Mouse (Mus musculus) kidney, postnatal 25 days (tissue): ENCODE measurements at regions not wholly inside any gene's neighbourhood (a gene's known extent, or its start where the extent isn't known, plus 50 kb on each side); places are given as distances from the start of the nearest gene placed in this dataset.

Source experiments
- DNase-seq, 2 experiments: peaks; one replicate each; pipeline ENCODE4 v3.0.0; 2021; ENCODE audit warnings: mixed read lengths in 2 of 2

- no peak for DNase-seq
Observed at GRCm38 (mm10) chr8:80253541-80253940, 195.7 kb upstream of the Hhip start.

- DNase-seq = no peak
Observed at GRCm38 (mm10) chr8:80251595-80251994, 193.8 kb upstream of the Hhip start.

GRCm38 (mm10) chr8:80250305-80251161, 192.7 kb upstream of the Hhip start:
- DNase-seq = no peak

DNA sequence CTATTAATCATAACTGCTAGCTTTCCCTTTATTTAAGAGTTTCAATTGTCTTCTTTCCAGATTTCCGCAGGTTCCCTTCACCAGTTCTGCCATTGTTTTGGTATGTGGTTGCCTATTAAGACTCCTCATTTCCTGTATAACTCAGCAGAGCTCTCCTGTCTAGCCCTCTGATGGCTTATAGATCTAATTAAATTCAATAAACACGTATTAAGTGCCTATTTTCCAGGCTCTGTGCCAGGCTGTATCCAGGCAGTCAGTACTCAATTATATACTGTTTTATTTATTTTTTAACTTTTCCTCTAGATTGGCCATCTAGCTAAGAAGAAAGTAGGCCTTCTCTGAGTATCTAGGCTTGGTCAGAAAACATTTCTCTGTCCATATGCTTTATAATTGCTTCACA, 192.0 kb upstream of the Hhip start:
- no peak for DNase-seq

- DNase-seq = no peak
Observed at GRCm38 (mm10) chr8:80239879-80240278, 182.1 kb upstream of the Hhip start.

DNA sequence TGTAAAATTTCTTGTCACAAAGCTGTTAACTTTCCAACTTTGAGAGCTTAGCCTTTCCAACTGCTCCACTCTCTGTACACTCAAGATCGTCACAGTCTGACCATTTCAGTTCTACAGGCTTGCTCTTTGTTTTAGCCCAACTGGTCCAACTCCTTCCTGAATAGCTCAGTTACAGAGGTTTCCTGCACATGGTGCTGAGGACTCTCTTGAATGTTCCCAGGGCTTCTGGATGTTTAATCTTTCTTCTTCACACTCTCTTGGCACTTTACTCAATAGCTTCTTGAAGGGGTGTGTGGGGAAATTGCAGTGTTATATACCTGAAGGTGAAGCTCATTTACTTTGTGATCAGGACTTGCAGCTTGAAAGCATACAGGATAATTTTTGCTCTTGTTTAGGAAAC, 152.6 kb upstream of the Hhip start:
- no peak for DNase-seq

DNA sequence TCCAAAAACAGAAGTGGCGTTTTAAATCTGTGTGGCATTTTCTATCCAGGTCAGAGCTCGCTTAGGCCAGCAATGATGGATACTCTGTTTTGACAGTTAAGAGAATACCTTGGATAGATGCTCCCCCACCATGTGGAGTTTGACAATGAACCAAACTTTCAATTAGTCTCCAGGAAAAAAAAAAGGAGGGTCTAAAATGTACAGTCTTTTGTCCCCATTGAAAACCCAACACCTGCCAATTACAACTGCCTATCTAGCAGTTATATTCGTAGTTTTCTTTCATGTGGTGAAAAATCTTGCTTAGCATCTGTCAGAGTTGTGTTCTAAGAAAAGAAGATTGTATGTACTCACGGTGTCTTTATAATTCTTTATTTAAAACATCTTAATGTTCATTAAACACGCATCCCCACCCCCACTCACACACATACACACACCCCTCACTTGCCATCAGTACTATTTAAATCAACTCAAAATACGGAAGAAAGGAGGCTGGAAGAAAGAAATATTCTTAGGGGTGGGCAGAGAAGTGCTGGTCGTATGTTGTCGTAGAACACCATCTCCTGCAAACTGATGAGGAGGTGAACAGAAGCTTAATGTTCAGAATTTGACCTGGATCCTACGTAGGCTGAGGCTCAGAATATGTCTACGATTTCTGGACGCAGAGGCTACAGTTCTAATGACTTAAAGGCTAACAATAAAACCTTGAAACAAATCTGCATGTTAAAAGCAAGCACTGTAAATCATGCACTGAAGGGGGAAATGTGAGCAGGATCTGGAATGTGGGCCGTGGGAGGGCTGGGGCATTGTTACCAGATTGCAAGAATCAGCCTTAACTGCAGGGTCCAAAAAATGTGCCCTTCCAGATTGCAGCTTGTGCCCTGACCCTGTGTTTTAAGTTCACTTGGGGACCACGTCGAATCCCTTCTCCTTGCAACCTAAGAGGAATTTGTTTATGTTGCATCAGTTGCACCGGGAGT, 147.2 kb upstream of the Hhip start:
- no peak for DNase-seq

DNA sequence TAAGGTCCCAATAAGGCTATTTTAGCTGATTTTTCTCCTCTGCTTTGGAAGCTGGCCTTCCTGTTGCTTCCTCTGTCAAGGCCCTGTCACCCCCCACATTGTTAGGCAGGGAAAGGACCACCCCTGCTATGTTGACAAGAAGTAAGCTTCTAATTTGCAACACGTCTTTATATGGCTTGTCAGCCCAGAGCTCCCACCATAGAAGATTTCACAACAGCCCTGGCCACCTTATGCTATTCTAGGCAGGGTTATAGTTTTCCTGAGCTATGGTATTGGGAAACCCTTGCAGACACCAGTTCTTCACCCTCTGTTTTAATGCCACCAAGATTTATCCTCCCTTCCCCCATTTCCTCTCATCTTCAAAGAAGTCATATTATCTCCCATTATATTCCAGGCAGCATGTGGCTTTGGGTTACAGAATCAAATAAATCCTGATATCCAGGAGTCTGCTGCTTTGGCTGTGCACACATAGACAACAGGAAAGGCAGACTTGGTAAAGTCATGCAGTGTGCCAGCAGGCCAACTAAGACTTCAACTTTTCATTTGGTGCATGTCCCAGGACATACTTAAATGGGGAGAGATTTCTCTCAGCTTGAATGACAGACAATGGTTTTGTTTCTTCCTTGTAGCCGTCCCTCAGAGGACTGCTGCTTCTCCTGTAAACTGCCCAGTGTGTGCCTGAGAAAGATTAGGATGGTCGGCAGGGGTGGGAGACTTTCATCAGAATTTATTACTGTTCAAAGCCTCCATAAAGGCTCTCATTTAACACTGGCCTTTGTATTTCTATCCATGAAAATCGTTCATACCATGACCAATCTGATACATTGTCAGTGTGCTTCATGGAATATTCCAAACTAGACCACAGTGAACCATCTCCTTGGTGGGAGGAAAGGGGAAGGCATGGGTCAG, 146.2 kb upstream of the Hhip start:
- no peak for DNase-seq

DNA sequence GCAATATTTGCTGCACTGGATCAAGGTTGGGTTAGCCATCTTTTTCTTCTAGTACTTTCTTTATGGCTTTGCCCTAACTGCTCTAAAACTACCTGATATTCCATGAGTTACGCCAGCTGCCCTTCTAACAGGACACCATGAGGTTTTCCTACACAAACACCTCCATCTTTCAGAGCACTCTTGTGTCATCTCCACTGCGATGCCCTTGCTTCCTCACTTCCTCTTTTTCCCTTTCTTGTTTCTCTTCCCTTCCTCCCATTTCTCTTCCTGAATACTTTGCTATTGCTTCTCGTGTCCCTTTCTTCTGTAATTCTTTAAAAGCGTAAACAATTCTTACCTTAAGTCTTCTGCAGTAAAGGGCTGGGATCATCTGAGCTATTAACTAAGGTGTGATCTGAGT, 139.9 kb upstream of the Hhip start:
- no peak for DNase-seq

GRCm38 (mm10) chr8:80190510-80190908, 132.7 kb upstream of the Hhip start:
- DNase-seq = no peak

GRCm38 (mm10) chr8:80189797-80190509, 132.1 kb upstream of the Hhip start:
- DNase-seq = no peak

DNA sequence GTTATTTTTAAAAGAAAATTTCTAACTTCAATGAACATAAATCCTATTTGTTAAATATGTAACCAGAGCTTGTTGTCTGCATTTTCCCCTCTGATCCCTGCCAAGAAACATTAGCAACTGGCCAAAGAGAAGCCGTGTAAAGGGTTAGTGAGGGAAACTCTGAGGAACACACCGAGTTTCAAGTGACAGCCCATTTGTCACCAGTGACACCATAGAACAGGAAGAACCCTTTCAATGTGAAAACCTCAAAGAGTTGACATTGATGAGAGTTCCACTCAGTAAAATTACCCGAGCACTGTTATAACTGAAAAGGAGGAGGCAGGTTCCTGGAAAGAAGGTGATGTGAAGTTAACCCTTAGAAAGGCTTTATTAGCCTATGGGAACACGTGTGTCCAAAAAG, 127.5 kb upstream of the Hhip start:
- DNase-seq = no peak

- no peak for DNase-seq
Observed at GRCm38 (mm10) chr8:80168688-80169087, 110.9 kb upstream of the Hhip start.

DNA sequence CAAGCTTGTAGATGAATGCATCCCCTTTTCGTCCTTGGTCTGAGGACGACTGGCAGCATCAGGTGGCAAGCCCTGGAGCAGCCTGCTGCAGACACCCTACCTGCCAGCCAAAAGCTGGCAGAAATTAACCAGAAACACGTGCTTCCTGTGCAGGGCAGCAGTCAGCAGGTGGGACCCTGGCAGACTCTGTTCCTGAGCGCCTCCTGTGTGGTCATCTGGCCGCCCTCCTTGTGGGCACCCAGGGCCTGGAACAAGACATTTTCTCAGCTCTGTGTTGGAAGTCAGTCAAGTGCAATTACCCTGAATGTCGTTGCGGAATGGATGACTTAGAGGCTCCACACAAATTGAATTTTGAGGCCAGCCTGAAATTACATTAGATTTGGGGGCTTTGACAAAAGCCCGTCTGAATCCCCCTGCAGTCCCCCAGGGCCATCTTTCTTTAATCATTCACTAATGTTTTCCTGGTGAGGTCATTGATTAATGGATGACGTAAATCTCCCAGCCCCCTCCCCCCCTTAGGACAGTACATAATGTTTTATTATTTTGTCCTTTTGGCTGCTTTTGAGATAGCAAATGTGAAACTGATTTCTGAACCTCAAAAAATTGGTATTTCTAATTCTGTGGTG, 91.8 kb upstream of the Hhip start:
- DNase-seq = peak; percentile 6 to 57

DNA sequence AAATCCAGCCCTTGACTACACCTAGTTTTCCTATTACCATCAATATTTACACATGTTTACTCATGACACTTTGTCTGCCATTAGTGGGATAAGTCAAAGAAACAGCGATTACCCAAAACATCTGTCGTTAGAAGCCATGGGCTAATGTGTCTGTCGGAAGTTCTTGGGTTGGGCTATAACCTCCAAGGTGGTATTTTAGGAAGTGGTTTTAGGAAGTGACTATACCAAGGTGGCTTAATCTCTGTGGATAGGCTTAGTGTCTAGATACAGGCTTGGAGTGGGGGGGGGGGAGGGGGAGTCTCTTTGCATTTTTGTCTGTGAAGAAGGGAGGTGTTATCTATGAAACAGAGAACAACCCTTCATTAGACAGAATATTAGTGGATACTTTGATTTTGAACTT, 90.1 kb upstream of the Hhip start:
- no peak for DNase-seq

- no peak for DNase-seq
Observed at GRCm38 (mm10) chr8:80138481-80138880, 80.7 kb upstream of the Hhip start.

DNA sequence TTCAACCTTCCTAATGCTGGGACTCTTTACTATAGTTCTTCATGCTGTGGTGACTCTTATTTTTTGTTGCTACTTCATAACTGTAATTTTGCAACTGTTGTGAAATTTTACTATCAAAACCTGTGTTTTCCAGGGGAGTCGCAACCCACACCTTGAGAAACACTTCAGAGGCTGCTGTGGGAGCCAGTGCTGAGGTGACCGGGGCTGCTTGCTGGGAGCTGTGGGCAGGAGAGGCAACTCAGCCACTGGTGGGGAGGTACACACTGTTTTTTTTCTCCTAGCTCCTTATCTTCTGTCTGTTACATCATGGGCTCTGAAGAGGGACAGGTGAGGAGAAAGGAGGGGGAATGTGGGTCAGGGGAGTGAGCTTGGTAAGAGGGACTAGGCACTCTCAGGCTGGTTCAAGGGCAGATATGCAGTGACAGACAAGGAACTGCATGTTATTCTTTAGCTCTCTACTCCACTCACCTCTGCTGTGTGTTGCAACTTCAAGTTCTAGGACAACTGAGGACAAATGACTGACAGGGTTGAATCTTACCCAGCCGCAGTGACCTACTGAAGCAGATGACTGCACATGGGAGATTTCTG, 62.7 kb upstream of the Hhip start:
- no peak for DNase-seq

DNA sequence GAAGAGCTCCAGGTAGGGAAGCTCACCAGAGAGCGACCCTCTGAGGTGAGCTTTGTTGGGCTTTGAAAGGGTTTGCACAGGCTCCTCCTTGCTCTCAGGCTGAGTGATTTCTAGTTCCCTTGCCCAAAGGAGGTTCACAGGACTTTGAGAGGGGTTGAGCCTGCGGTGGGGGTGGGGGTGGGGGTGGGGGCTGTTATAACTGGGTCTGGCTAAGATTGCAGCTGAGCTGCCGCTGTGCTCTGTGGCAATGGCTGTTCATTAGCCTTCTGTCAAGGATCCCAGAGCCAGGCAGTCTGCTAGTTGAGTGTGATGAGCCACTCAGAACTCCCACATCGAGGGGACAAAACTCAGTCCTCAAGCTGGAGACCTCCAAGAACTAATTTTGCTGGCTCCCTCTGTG, 59.5 kb upstream of the Hhip start:
- no peak for DNase-seq
